Mouse (Mus musculus): Measurements from ENCODE around the gene St6galnac3. TPM values are rescaled to one million over a fixed set of nuclear protein-coding genes. Genes with fewer than 3 reads are reported as not detected.

St6galnac3 gene
- polyA plus RNA-seq, 1 experiment, result 16.7 TPM

DNA sequence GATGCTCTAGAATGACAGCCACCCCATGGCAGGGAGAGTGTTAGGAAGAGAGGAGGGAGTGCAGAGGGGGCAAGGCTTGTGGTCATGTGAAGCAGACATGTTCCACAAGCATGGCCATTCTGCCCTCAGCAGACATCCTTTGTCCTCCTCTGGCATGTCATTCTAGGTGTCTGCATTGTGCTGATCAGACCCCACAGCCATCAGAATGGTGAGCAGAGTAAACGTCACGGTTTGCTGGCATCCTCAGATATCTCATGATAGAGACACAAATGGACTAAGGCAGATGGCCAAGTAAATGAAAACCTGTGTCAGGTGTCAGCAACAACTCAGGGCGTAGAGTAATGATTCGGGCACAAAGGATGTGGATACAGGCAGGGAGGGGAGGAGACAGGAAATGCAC lies 241.3 kb downstream of the St6galnac3 start:
- H3K4me3 ChIP-seq (ENCODE audit: insufficient read depth, low read length), result no peak overlapping the region
- TF ChIP-seq CTCF (IDR thresholded peaks at IDR 0.05; ENCODE audit: extremely low read depth, insufficient read depth, low read length) (no peak), POLR2A (IDR thresholded peaks at IDR 0.05; ENCODE audit: extremely low read depth, insufficient read depth, low read length) (no peak)
- no peak overlapping the region for H3K27ac ChIP-seq (ENCODE audit: insufficient read depth, low read length)
- H3K4me1 ChIP-seq (ENCODE audit: control insufficient read depth, insufficient read depth, low read length), result peaks cover 13% of the 10 kb centered on the region; the same call in 1 of the 2 replicates

- Histone ChIP-seq H3K4me1 (ENCODE audit: control insufficient read depth, insufficient read depth, low read length) (peaks cover 13% of the 10 kb centered on the region; the same call in 1 of the 2 replicates), H3K27ac (ENCODE audit: insufficient read depth, low read length) (no peak overlapping the region), H3K4me3 (ENCODE audit: insufficient read depth, low read length) (no peak overlapping the region)
- no peak for TF ChIP-seq CTCF (IDR thresholded peaks at IDR 0.05; ENCODE audit: extremely low read depth, insufficient read depth, low read length)
Observed at GRCm38 (mm10) chr3:153482098-153482497, 242.9 kb downstream of the St6galnac3 start.

- no peak overlapping the region for H3K27ac ChIP-seq (ENCODE audit: insufficient read depth, low read length)
- peaks cover 13% of the 10 kb centered on the region; the same call in 1 of the 2 replicates for H3K4me1 ChIP-seq (ENCODE audit: control insufficient read depth, insufficient read depth, low read length)
- H3K4me3 ChIP-seq (ENCODE audit: insufficient read depth, low read length), result no peak overlapping the region
- no peak for TF ChIP-seq POLR2A (IDR thresholded peaks at IDR 0.05; ENCODE audit: extremely low read depth, insufficient read depth, low read length)
- TF ChIP-seq CTCF (IDR thresholded peaks at IDR 0.05; ENCODE audit: extremely low read depth, insufficient read depth, low read length), result no peak
Observed at GRCm38 (mm10) chr3:153481012-153481411, 244.0 kb downstream of the St6galnac3 start.

DNA sequence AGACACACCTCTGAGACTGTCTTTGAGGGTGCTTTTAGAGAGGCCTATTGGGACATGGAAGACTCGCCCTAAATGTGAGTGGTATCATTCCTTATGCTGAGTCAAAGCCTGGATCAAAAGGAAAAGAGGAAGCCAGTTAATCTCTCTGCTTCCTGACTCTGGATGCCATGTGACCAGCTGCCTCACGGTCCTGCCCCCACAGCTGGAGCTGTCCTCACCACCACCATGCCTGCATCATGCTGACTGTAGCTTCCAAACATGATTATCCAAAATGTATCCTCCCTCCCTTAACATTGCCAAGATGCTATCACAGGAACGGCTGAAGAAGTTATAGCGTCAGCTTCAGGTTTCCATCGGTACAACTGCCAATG lies 244.4 kb downstream of the St6galnac3 start:
- H3K4me3 ChIP-seq (ENCODE audit: insufficient read depth, low read length), result no peak overlapping the region
- H3K4me1 ChIP-seq (ENCODE audit: control insufficient read depth, insufficient read depth, low read length), result peaks cover 13% of the 10 kb centered on the region; the same call in 1 of the 2 replicates
- TF ChIP-seq CTCF (IDR thresholded peaks at IDR 0.05; ENCODE audit: extremely low read depth, insufficient read depth, low read length) (no peak), POLR2A (IDR thresholded peaks at IDR 0.05; ENCODE audit: extremely low read depth, insufficient read depth, low read length) (no peak)
- no peak overlapping the region for H3K27ac ChIP-seq (ENCODE audit: insufficient read depth, low read length)

- Histone ChIP-seq H3K4me1 (ENCODE audit: control insufficient read depth, insufficient read depth, low read length) (peaks cover 9% of the 10 kb centered on the region; the same call in 1 of the 2 replicates), H3K4me3 (ENCODE audit: insufficient read depth, low read length) (no peak overlapping the region), H3K27ac (ENCODE audit: insufficient read depth, low read length) (no peak overlapping the region)
- no peak for TF ChIP-seq CTCF (IDR thresholded peaks at IDR 0.05; ENCODE audit: extremely low read depth, insufficient read depth, low read length)
- no peak for TF ChIP-seq POLR2A (IDR thresholded peaks at IDR 0.05; ENCODE audit: extremely low read depth, insufficient read depth, low read length)
Observed at GRCm38 (mm10) chr3:153480005-153480635, 244.9 kb downstream of the St6galnac3 start.

DNA sequence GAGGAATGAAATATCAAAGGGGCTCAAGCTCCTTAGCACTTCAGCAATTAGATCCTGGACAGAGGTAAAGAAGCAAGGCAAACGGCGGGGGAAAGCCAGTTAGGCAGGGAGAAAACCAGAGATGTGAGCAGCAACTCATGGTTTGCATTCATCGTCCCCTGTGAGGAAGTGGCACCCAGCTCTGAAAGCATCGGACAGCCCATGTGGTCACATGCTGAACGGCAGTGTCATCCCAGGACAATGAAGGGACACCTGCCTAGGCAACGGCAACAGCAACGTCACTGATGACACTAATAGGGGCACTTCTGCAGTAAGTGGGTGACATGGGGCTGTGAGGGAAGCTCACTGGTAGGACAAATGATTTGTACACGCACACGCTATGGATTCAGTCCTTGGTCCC lies 249.1 kb downstream of the St6galnac3 start:
- Histone ChIP-seq H3K27ac (ENCODE audit: insufficient read depth, low read length) (no peak overlapping the region), H3K4me3 (ENCODE audit: insufficient read depth, low read length) (no peak overlapping the region), H3K4me1 (ENCODE audit: control insufficient read depth, insufficient read depth, low read length) (no peaks in the 10 kb centered on the region)
- TF ChIP-seq POLR2A (IDR thresholded peaks at IDR 0.05; ENCODE audit: extremely low read depth, insufficient read depth, low read length) (no peak), CTCF (IDR thresholded peaks at IDR 0.05; ENCODE audit: extremely low read depth, insufficient read depth, low read length) (no peak)

DNA sequence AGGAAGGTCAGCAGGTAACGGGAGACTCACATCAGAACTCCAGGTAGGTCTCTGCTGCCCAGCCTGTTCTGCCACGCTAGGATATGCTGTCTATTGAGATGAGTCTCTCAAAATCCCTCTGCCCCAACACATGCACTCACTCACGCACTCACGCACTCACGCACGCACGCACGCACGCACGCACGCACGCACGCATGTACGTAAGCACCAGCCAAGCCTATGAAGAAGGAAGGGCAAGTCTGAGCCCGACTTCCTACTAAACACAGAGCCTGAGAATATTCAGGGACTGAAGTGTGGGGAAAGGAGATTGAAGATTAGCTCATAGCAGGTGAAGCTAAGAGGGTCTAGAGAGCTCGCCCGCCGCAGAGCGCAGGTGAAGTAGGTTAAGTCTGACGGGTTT lies 249.5 kb downstream of the St6galnac3 start:
- TF ChIP-seq CTCF (IDR thresholded peaks at IDR 0.05; ENCODE audit: extremely low read depth, insufficient read depth, low read length) (no peak), POLR2A (IDR thresholded peaks at IDR 0.05; ENCODE audit: extremely low read depth, insufficient read depth, low read length) (no peak)
- Histone ChIP-seq H3K27ac (ENCODE audit: insufficient read depth, low read length) (no peak overlapping the region), H3K4me1 (ENCODE audit: control insufficient read depth, insufficient read depth, low read length) (no peaks in the 10 kb centered on the region), H3K4me3 (ENCODE audit: insufficient read depth, low read length) (no peak overlapping the region)

- H3K27ac ChIP-seq (ENCODE audit: insufficient read depth, low read length), result no peak overlapping the region
- no peak for TF ChIP-seq CTCF (IDR thresholded peaks at IDR 0.05; ENCODE audit: extremely low read depth, insufficient read depth, low read length)
- TF ChIP-seq POLR2A (IDR thresholded peaks at IDR 0.05; ENCODE audit: extremely low read depth, insufficient read depth, low read length), result no peak
- peaks cover 2% of the 10 kb centered on the region for H3K4me1 ChIP-seq (ENCODE audit: control insufficient read depth, insufficient read depth, low read length)
- no peak overlapping the region for H3K4me3 ChIP-seq (ENCODE audit: insufficient read depth, low read length)
Observed at GRCm38 (mm10) chr3:153472583-153473471, 252.1 kb downstream of the St6galnac3 start.

- TF ChIP-seq POLR2A (IDR thresholded peaks at IDR 0.05; ENCODE audit: extremely low read depth, insufficient read depth, low read length) (no peak), CTCF (IDR thresholded peaks at IDR 0.05; ENCODE audit: extremely low read depth, insufficient read depth, low read length) (no peak)
- no peak overlapping the region for H3K27ac ChIP-seq (ENCODE audit: insufficient read depth, low read length)
- peaks cover 3% of the 10 kb centered on the region for H3K4me1 ChIP-seq (ENCODE audit: control insufficient read depth, insufficient read depth, low read length)
- H3K4me3 ChIP-seq (ENCODE audit: insufficient read depth, low read length), result no peak overlapping the region
Observed at GRCm38 (mm10) chr3:153463849-153464248, 261.1 kb downstream of the St6galnac3 start.

GRCm38 (mm10) chr3:153460173-153460572 lies 264.8 kb downstream of the St6galnac3 start:
- H3K4me3 ChIP-seq (ENCODE audit: insufficient read depth, low read length), result no peak overlapping the region
- H3K4me1 ChIP-seq (ENCODE audit: control insufficient read depth, insufficient read depth, low read length), result peaks cover 2% of the 10 kb centered on the region; the same call in 1 of the 2 replicates
- no peak overlapping the region for H3K27ac ChIP-seq (ENCODE audit: insufficient read depth, low read length)
- TF ChIP-seq POLR2A (IDR thresholded peaks at IDR 0.05; ENCODE audit: extremely low read depth, insufficient read depth, low read length) (no peak), CTCF (IDR thresholded peaks at IDR 0.05; ENCODE audit: extremely low read depth, insufficient read depth, low read length) (no peak)
